13 mouse cellular contexts compared by ENCODE assay signal in genomic region chr2:165833468-165833867, GRCm38 (mm10).
DNase-seq lines count a peak whose midpoint lies in the region; ATAC-seq and TF ChIP-seq lines count a peak whose summit lies in the region.
"Had no signal": no experiment of that assay in that cellular context is flagged by ENCODE, and none has a peak within 500 bp of the region (broad histone marks: within the 10 kb centered on the region; RNA-seq: fewer than 3 reads in every experiment).

No protein-coding gene starts in this region.

- 79% methylated on average over 9 of the region's 9 CpGs for WGBS in heart, embryonic 16.5 days
- WGBS in neural tube, embryonic 13.5 days, result 62% methylated on average over 9 of the region's 9 CpGs
- 61% methylated on average over 9 of the region's 9 CpGs for WGBS in embryonic facial prominence, embryonic 14.5 days
- WGBS in stomach, postnatal 0 days, result 55% methylated on average over 9 of the region's 9 CpGs

- no peak overlapping the region for H3K4me2 ChIP-seq in heart, embryonic 16.5 days (ENCODE audit: low read depth, low read length)
- H3K4me2 ChIP-seq in neural tube, embryonic 13.5 days, result no peak overlapping the region
- no peak overlapping the region for H3K4me2 ChIP-seq in embryonic facial prominence, embryonic 14.5 days (ENCODE audit: low read depth, low read length)
- no peak overlapping the region for H3K4me2 ChIP-seq in stomach, postnatal 0 days (replicated peaks; ENCODE audit: low read depth)
- H3K4me2 ChIP-seq: forebrain, embryonic 15.5 days had no signal

- H3K9me3 ChIP-seq in heart, embryonic 16.5 days (replicated peaks; ENCODE audit: control insufficient read depth, low read length), result no peaks in the 10 kb centered on the region
- no peaks in the 10 kb centered on the region for H3K9me3 ChIP-seq in neural tube, embryonic 13.5 days
- H3K9me3 ChIP-seq in embryonic facial prominence, embryonic 14.5 days (ENCODE audit: control insufficient read depth, low read length), result no peaks in the 10 kb centered on the region
- H3K9me3 ChIP-seq in stomach, postnatal 0 days (ENCODE audit: control insufficient read depth, low read length), result no peaks in the 10 kb centered on the region
- H3K9me3 ChIP-seq: forebrain, embryonic 15.5 days had no signal

- TF ChIP-seq EP300 in stomach, postnatal 0 days (optimal IDR thresholded peaks at IDR 0.05), result no peak

- peak overlapping the region; percentile 21; the same call in 1 of the 2 replicates for H3K27ac ChIP-seq in heart, embryonic 16.5 days (ENCODE audit: low read length)
- peak overlapping the region; percentile 28 for H3K27ac ChIP-seq in neural tube, embryonic 13.5 days (replicated peaks)
- peak overlapping the region; percentile 70 for H3K27ac ChIP-seq in embryonic facial prominence, embryonic 14.5 days (replicated peaks; ENCODE audit: low read depth, low read length)
- H3K27ac ChIP-seq in stomach, postnatal 0 days (replicated peaks), result peak overlapping the region; percentile 70
- H3K27ac ChIP-seq: macrophage had no signal

- no peak overlapping the region for H3K9ac ChIP-seq in heart, embryonic 16.5 days (ENCODE audit: low read length)
- no peak overlapping the region for H3K9ac ChIP-seq in neural tube, embryonic 13.5 days
- no peak overlapping the region for H3K9ac ChIP-seq in embryonic facial prominence, embryonic 14.5 days (ENCODE audit: low read depth, low read length)
- H3K9ac ChIP-seq in stomach, postnatal 0 days (ENCODE audit: low read length), result no peak overlapping the region
- H3K9ac ChIP-seq: forebrain, embryonic 15.5 days had no signal

- TF ChIP-seq CTCF in stomach, postnatal 0 days (IDR thresholded peaks at IDR 0.05; ENCODE audit: low read depth), result no peak

- H3K4me3 ChIP-seq in heart, embryonic 16.5 days (ENCODE audit: low read length), result no peak overlapping the region
- H3K4me3 ChIP-seq in neural tube, embryonic 13.5 days, result no peak overlapping the region
- no peak overlapping the region for H3K4me3 ChIP-seq in embryonic facial prominence, embryonic 14.5 days (ENCODE audit: low read depth, low read length)
- H3K4me3 ChIP-seq in stomach, postnatal 0 days (ENCODE audit: low read depth, low read length), result no peak overlapping the region
- H3K4me3 ChIP-seq: forebrain, embryonic 15.5 days had no signal

- peaks cover 22% of the 10 kb centered on the region for H3K4me1 ChIP-seq in heart, embryonic 16.5 days (ENCODE audit: control insufficient read depth, insufficient read depth, low read length)
- H3K4me1 ChIP-seq in neural tube, embryonic 13.5 days (replicated peaks), result peaks cover 36% of the 10 kb centered on the region
- peaks cover 21% of the 10 kb centered on the region for H3K4me1 ChIP-seq in embryonic facial prominence, embryonic 14.5 days (ENCODE audit: control insufficient read depth, insufficient read depth, low read length)
- H3K4me1 ChIP-seq in stomach, postnatal 0 days (replicated peaks; ENCODE audit: control insufficient read depth, insufficient read depth), result no peaks in the 10 kb centered on the region

- no peak for ATAC-seq in heart, embryonic 16.5 days (replicated peaks; ENCODE audit: extremely low read depth, insufficient read depth, low FRiP score)
- ATAC-seq in neural tube, embryonic 13.5 days (ENCODE audit: low read depth), result no peak
- ATAC-seq in embryonic facial prominence, embryonic 14.5 days (ENCODE audit: low read depth), result 0 out of 2 replicates have a peak, but pooled peaks have one; percentile 5
- no peak; the same call in 1 of the 2 replicates for ATAC-seq in stomach, postnatal 0 days (ENCODE audit: low FRiP score, low TSS enrichment)
- ATAC-seq: forebrain, embryonic 15.5 days; inflammation-experienced regulatory T-cells, adult 6 months had no signal

- H3K36me3 ChIP-seq in heart, embryonic 16.5 days (ENCODE audit: control insufficient read depth, insufficient read depth), result peaks cover 62% of the 10 kb centered on the region
- H3K36me3 ChIP-seq in neural tube, embryonic 13.5 days, result peaks cover 97% of the 10 kb centered on the region
- peaks cover 93% of the 10 kb centered on the region for H3K36me3 ChIP-seq in embryonic facial prominence, embryonic 14.5 days (ENCODE audit: control insufficient read depth, insufficient read depth, low read length)
- H3K36me3 ChIP-seq in stomach, postnatal 0 days (ENCODE audit: control insufficient read depth, insufficient read depth, low read length), result peaks cover 30% of the 10 kb centered on the region

- DNase-seq in heart, postnatal 4 days, result no peak
- no peak for DNase-seq in neural tube, embryonic 10.5 days (ENCODE audit: extremely low spot score, low spot score)
- peak; percentile 59 for DNase-seq in embryonic facial prominence, embryonic 14.5 days (ENCODE audit: low spot score)
- DNase-seq in stomach, postnatal 0 days (ENCODE audit: low spot score), result no peak
- no peak for DNase-seq in thymus, postnatal 14 days
- DNase-seq in ovary, adult 18-20 months (ENCODE audit: low spot score), result no peak
- DNase-seq: cerebellum, postnatal 25 days; heart, adult 11 months had no signal

- H3K27me3 ChIP-seq in heart, embryonic 16.5 days (ENCODE audit: control insufficient read depth, insufficient read depth, low read length), result no peaks in the 10 kb centered on the region
- H3K27me3 ChIP-seq in neural tube, embryonic 13.5 days, result no peaks in the 10 kb centered on the region
- H3K27me3 ChIP-seq in embryonic facial prominence, embryonic 14.5 days (replicated peaks; ENCODE audit: control insufficient read depth, insufficient read depth, low read length), result no peaks in the 10 kb centered on the region
- no peaks in the 10 kb centered on the region for H3K27me3 ChIP-seq in stomach, postnatal 0 days (ENCODE audit: control insufficient read depth, insufficient read depth, low read length)
- H3K27me3 ChIP-seq: forebrain, embryonic 15.5 days had no signal
